Mouse (Mus musculus): ENCODE data around the gene Ptpn12. TPM values are rescaled to one million over a fixed set of nuclear protein-coding genes. Genes with fewer than 3 reads are reported as not detected.

Ptpn12 gene
- total RNA-seq, 2 experiments from 2014 or later: 35.2 to 89.9 TPM

- no peak for ATAC-seq (ENCODE audit: poor library complexity, severe bottlenecking)
Measured at GRCm38 (mm10) chr5:21032626-21033025, 23.1 kb downstream of the Ptpn12 start.

GRCm38 (mm10) chr5:21030226-21030625, 25.5 kb downstream of the Ptpn12 start:
- peak; percentile 98 for ATAC-seq (ENCODE audit: poor library complexity, severe bottlenecking)

GRCm38 (mm10) chr5:21017075-21017474, 38.6 kb downstream of the Ptpn12 start:
- peak; percentile 35; the same call in 1 of the 2 replicates for ATAC-seq (ENCODE audit: poor library complexity, severe bottlenecking)

GRCm38 (mm10) chr5:21010908-21011307, 44.8 kb downstream of the Ptpn12 start:
- ATAC-seq (ENCODE audit: poor library complexity, severe bottlenecking): no peak

GRCm38 (mm10) chr5:21002723-21003122, 53.0 kb downstream of the Ptpn12 start:
- peak; percentile 83 for ATAC-seq (ENCODE audit: poor library complexity, severe bottlenecking)

- no peak for ATAC-seq (ENCODE audit: poor library complexity, severe bottlenecking)
Measured at GRCm38 (mm10) chr5:21001622-21002315, 53.9 kb downstream of the Ptpn12 start.

- no peak for ATAC-seq (ENCODE audit: poor library complexity, severe bottlenecking)
Measured at GRCm38 (mm10) chr5:20998427-20998826, 57.3 kb downstream of the Ptpn12 start.

GRCm38 (mm10) chr5:20997555-20997954, 58.2 kb downstream of the Ptpn12 start:
- no peak for ATAC-seq (ENCODE audit: poor library complexity, severe bottlenecking)

- ATAC-seq (ENCODE audit: poor library complexity, severe bottlenecking): no peak
Measured at GRCm38 (mm10) chr5:20990062-20990809, 65.5 kb downstream of the Ptpn12 start.

- ATAC-seq (ENCODE audit: poor library complexity, severe bottlenecking): no peak
Measured at GRCm38 (mm10) chr5:20986271-20986670, 69.4 kb downstream of the Ptpn12 start.

GRCm38 (mm10) chr5:20983505-20983904, 72.2 kb downstream of the Ptpn12 start:
- ATAC-seq (ENCODE audit: poor library complexity, severe bottlenecking): no peak

- ATAC-seq (ENCODE audit: poor library complexity, severe bottlenecking): no peak
Measured at GRCm38 (mm10) chr5:20974690-20975089, 81.0 kb downstream of the Ptpn12 start.

- no peak for ATAC-seq (ENCODE audit: poor library complexity, severe bottlenecking)
Measured at GRCm38 (mm10) chr5:20973999-20974398, 81.7 kb downstream of the Ptpn12 start.

GRCm38 (mm10) chr5:20973069-20973468, 82.6 kb downstream of the Ptpn12 start:
- peak; percentile 92 for ATAC-seq (ENCODE audit: poor library complexity, severe bottlenecking)

- peak; percentile 63 for ATAC-seq (ENCODE audit: poor library complexity, severe bottlenecking)
Measured at GRCm38 (mm10) chr5:20968963-20969362, 86.7 kb downstream of the Ptpn12 start.

- no peak for ATAC-seq (ENCODE audit: poor library complexity, severe bottlenecking)
Measured at GRCm38 (mm10) chr5:20968493-20968892, 87.2 kb downstream of the Ptpn12 start.

GRCm38 (mm10) chr5:20967942-20968341, 87.8 kb downstream of the Ptpn12 start:
- ATAC-seq (ENCODE audit: poor library complexity, severe bottlenecking): peak; percentile 78

GRCm38 (mm10) chr5:20964446-20964845, 91.3 kb downstream of the Ptpn12 start:
- no peak for ATAC-seq (ENCODE audit: poor library complexity, severe bottlenecking)

- ATAC-seq (ENCODE audit: poor library complexity, severe bottlenecking): no peak
Measured at GRCm38 (mm10) chr5:20963295-20963694, 92.4 kb downstream of the Ptpn12 start.

- ATAC-seq (ENCODE audit: poor library complexity, severe bottlenecking): no peak
Measured at GRCm38 (mm10) chr5:20960927-20961326, 94.8 kb downstream of the Ptpn12 start.

GRCm38 (mm10) chr5:20956298-20956697, 99.4 kb downstream of the Ptpn12 start, which contains the start of gene Rsbn1l:
TSS of gene Rsbn1l (minus strand) at chr5:20956398.
- ATAC-seq (ENCODE audit: poor library complexity, severe bottlenecking): no peak
